Mouse (Mus musculus) hindbrain, postnatal 0 days (tissue): ENCODE data around the gene Atxn7. TPM values are rescaled to one million over a fixed set of nuclear protein-coding genes. Genes with fewer than 3 reads are reported as not detected.

Experiments used
- ATAC-seq: fragments of 200-750 bp; cut with Nextera tagmentation; 2 replicates; pipeline ENCODE4 v1.8.0; 2017; ENCODE audit warnings: mild to moderate bottlenecking, moderate TSS enrichment, moderate library complexity
- DNase-seq: peaks from one replicate; pipeline ENCODE4 v3.0.0-alpha.2; 2015; ENCODE audit warnings: low spot score
- H3K27ac ChIP-seq: fragments of 300-500 bp; sonication (generic); 2 replicates; pipeline ENCODE4 v1.5.1; 2014; ENCODE audit warnings: mild to moderate bottlenecking
- H3K27me3 ChIP-seq: fragments of 300-500 bp; sonication (generic); 2 replicates; pipeline ENCODE4 v1.6.1; 2014; ENCODE audit warnings: low read length, mixed read lengths; ENCODE audit not compliant: insufficient read depth
- H3K36me3 ChIP-seq: fragments of 300-500 bp; sonication (generic); 2 replicates; pipeline ENCODE4 v1.6.1; 2014; ENCODE audit warnings: low read length, mixed read lengths; ENCODE audit not compliant: insufficient read depth
- H3K4me1 ChIP-seq: fragments of 300-500 bp; sonication (generic); 2 replicates; pipeline ENCODE4 v1.6.1; 2014; ENCODE audit warnings: antibody characterized with exemption, low read length, mixed read lengths; ENCODE audit not compliant: insufficient read depth
- H3K4me2 ChIP-seq: fragments of 300-500 bp; sonication (generic); 2 replicates; pipeline ENCODE4 v1.6.1; 2014; ENCODE audit warnings: low read depth, mild to moderate bottlenecking, low read length, moderate library complexity, mixed read lengths
- H3K4me3 ChIP-seq: fragments of 300-500 bp; sonication (generic); 2 replicates; pipeline ENCODE4 v1.5.1; 2014; ENCODE audit warnings: low read length
- H3K9ac ChIP-seq: fragments of 300-500 bp; sonication (generic); replicated peaks from 2 replicates; pipeline ENCODE4 v1.6.1; 2014; ENCODE audit warnings: mild to moderate bottlenecking, low read length, moderate library complexity, mixed read lengths
- H3K9me3 ChIP-seq: fragments of 300-500 bp; sonication (generic); 2 replicates; pipeline ENCODE4 v1.6.1; 2016; ENCODE audit warnings: low read length, mixed read lengths
- CTCF ChIP-seq: IDR thresholded peaks from 2 replicates; pipeline ENCODE4 v1.5.1; 2016; ENCODE audit warnings: antibody characterized with exemption, control low read depth, low read depth
- WGBS: fragments of 180-500 bp; shearing (Covaris S2); extraction: QIAGEN DNeasy Blood & Tissue Kit; methylation state at CpG from one replicate; pipeline ENCODE4 v1.1.7; 2014; 5-methylcytosine and 5-hydroxymethylcytosine counted together
- polyA plus RNA-seq: library from polyadenylated mRNA; unstranded; fragments of >200 nt; fragmentation: Nextera tagmentation; extraction: Ambion mirVana; gene quantifications from 2 replicates; pipeline ENCODE4 v1.2.1, GENCODE M21; 2015
- total RNA-seq: library from RNA; depleted of rRNA; stranded (reverse); fragments of >200 nt; gene quantifications from 2 replicates; pipeline ENCODE4 v1.2.3, GENCODE M21; 2014

Gene Atxn7
- total and polyA plus RNA-seq, 2 experiments from 2014 or later: 2.9 to 11.7 TPM

DNA sequence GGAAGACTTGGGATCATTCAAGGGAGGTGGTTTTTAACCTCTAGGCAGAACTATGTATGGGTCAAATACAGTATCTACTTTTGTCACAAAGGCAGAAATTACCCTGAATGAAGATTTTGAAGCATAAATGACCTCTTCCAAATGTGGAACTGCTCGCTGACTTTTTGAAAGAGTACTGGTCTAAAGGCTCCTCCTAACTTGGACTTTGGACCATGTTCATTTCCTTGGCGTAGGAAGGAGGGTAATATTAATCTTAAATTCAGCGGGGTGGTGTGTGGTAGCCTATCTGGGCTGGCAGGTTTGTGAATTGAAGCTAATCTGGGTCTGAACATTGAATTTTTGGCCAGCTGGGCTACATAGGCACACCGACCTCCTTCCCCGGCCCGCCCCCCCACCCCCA lies 1.2 kb downstream of the Atxn7 start:
- no peaks in the 10 kb centered on the region for H3K36me3 ChIP-seq
- H3K9ac ChIP-seq: no peak overlapping the region
- H3K27ac ChIP-seq: no peak overlapping the region
- H3K4me3 ChIP-seq: no peak overlapping the region
- peaks cover 13% of the 10 kb centered on the region; the same call in 1 of the 2 replicates for H3K4me1 ChIP-seq
- no peak for TF ChIP-seq CTCF
- DNase-seq (no peak), ATAC-seq (no peak)
- WGBS: 86% methylated on average over 6 of the region's 6 CpGs
- H3K27me3 ChIP-seq: no peaks in the 10 kb centered on the region
- no peak overlapping the region for H3K4me2 ChIP-seq
- H3K9me3 ChIP-seq: no peaks in the 10 kb centered on the region

DNA sequence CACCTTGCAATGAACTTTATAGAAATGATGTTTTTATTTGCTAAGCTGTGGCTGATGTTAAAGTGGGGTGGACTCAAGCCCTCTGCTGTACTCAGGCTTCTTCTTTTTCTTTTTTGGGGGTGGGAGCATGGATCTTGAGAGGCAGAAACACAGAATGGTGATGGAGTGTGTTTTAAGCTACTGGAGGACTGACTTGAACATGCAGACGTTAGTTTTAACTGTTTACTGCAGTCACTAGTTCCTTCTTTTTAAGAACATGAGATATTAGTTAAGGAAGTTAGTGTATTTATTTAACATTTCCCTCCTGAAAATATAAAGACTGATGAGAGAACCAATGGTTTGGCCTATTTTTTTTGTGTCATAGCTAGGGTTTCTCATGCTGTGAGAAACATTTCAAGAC lies 2.3 kb downstream of the Atxn7 start:
- H3K9me3 ChIP-seq: no peaks in the 10 kb centered on the region
- H3K27me3 ChIP-seq: no peaks in the 10 kb centered on the region
- WGBS: 79% methylated on average over 1 of the region's 1 CpGs
- no peak overlapping the region for H3K4me2 ChIP-seq
- H3K27ac ChIP-seq: no peak overlapping the region
- DNase-seq (no peak), ATAC-seq (no peak)
- no peak overlapping the region for H3K4me3 ChIP-seq
- no peaks in the 10 kb centered on the region for H3K36me3 ChIP-seq
- no peak overlapping the region for H3K9ac ChIP-seq
- H3K4me1 ChIP-seq: peaks cover 13% of the 10 kb centered on the region; the same call in 1 of the 2 replicates
- TF ChIP-seq CTCF: no peak

DNA sequence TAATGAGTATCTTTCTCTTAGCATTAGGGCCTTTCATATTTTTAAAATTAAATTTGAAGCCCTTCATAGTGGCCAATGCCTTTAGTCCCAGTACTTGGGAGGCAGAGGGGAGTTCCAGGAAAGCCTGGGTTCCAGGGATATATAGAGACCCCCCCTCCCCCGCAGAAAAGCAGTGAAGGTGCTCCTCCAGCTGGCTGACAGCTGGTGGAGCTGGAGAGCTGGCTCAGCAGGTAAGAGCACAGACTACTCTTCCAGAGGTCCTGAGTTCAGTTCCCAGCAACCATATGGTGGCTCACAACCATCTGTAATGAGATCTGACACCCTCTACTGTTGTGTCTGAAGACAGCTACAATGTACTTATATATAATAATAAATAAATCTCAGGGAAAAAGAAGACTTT lies 6.4 kb downstream of the Atxn7 start:
- no peak overlapping the region for H3K4me3 ChIP-seq
- TF ChIP-seq CTCF: no peak; the same call in 1 of the 2 replicates
- WGBS: 65% methylated on average over 1 of the region's 1 CpGs
- no peaks in the 10 kb centered on the region for H3K36me3 ChIP-seq
- H3K27ac ChIP-seq: no peak overlapping the region
- H3K9me3 ChIP-seq: no peaks in the 10 kb centered on the region
- H3K9ac ChIP-seq: no peak overlapping the region
- no peaks in the 10 kb centered on the region for H3K27me3 ChIP-seq
- ATAC-seq (0 out of 2 replicates have a peak, but pooled peaks have one; percentile 43), DNase-seq (no peak)
- no peak overlapping the region for H3K4me2 ChIP-seq
- no peaks in the 10 kb centered on the region for H3K4me1 ChIP-seq

DNA sequence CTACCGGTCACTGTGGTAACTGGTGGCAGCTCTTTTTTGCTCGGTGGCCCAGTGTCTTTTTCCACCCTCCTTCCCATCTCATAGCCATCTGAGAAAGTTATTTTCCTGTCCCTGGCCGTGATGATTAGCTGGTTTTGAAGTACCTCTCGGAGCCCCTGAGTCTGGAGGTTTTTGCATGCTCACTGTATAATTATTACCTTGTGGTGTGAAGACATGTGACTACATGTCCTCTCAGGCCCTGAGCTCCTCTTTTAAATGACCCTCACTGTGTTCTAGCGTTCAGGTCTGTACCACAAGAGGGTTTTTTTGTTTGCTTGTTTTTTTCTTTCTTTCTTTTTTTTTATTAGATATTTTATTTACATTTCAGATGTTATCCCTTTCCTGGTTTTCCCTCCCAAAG lies 7.2 kb downstream of the Atxn7 start:
- no peak for ATAC-seq

DNA sequence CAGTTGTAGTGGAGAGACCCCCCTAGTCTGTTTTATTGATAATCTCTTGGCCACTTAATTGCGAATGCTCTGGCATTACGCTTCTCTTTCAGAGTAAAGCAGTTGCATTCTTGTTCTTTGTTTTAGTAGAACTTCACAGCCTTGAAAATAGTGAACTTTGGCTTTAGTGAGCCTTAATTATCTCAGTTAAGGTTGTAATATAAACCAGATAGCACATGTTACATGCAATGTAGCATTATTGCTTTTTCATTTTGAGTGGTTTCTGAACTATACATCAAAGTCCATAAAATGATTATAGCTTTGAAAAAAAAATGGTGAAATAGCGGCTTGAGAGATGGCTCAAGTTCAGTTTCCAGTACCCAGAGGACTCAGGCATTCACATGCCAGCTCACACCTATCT lies 9.3 kb downstream of the Atxn7 start:
- Histone ChIP-seq H3K4me1 (no peaks in the 10 kb centered on the region), H3K36me3 (no peaks in the 10 kb centered on the region), H3K9me3 (no peaks in the 10 kb centered on the region), H3K27ac (no peak overlapping the region), H3K9ac (no peak overlapping the region), H3K4me2 (no peak overlapping the region), H3K27me3 (no peaks in the 10 kb centered on the region), H3K4me3 (no peak overlapping the region)
- ATAC-seq: no peak
- no peak for TF ChIP-seq CTCF
- DNase-seq: no peak
- WGBS: 81% methylated on average over 3 of the region's 3 CpGs

More for the DNA sequence above, 7.2 kb downstream of the Atxn7 start:
- Histone ChIP-seq H3K4me2 (no peak overlapping the region), H3K4me1 (no peaks in the 10 kb centered on the region), H3K9ac (no peak overlapping the region), H3K9me3 (no peaks in the 10 kb centered on the region), H3K4me3 (no peak overlapping the region), H3K27me3 (no peaks in the 10 kb centered on the region), H3K36me3 (no peaks in the 10 kb centered on the region), H3K27ac (no peak overlapping the region)
- DNase-seq: no peak
- 85% methylated on average over 5 of the region's 5 CpGs for WGBS
- TF ChIP-seq CTCF: no peak

DNA sequence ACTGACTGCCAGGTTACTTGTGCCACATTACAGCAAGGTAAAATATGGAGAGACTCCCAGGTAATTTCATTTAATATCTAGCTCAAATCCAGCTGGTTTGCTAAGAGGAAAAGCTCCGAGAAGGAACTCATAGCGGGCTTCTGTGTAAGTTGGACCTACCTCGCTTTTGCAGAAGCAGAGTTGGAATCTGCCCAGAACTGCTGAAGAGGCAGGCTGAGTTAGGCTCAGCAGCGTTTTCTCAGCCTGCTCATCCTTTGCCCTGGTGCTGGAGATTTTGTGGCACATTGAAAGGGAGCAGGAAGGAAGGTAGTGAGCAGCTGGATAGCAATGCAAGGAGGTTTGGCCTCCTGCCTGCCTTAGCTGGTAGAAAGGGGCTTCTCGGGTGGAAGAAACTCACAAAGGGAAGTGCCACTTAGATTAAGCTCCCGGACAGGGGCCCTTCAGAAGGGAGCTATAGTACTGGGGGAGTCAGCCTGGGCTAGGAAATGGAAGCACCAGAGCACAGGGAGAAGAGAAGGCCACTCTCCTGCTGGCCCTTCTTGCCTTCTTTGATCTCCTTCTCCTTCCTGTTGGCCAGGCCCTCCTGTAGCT lies 10.5 kb downstream of the Atxn7 start:
- no peaks in the 10 kb centered on the region for H3K4me1 ChIP-seq
- no peaks in the 10 kb centered on the region for H3K9me3 ChIP-seq
- no peaks in the 10 kb centered on the region for H3K36me3 ChIP-seq
- no peak overlapping the region for H3K9ac ChIP-seq
- no peak overlapping the region for H3K4me2 ChIP-seq
- H3K27ac ChIP-seq: 0 out of 2 replicates have a peak overlapping the region, but pooled peaks have one; percentile 32
- no peak for ATAC-seq
- no peak overlapping the region for H3K4me3 ChIP-seq
- WGBS: 35% methylated on average over 6 of the region's 6 CpGs
- no peak for TF ChIP-seq CTCF
- no peaks in the 10 kb centered on the region for H3K27me3 ChIP-seq
- peak; percentile 7 for DNase-seq

DNA sequence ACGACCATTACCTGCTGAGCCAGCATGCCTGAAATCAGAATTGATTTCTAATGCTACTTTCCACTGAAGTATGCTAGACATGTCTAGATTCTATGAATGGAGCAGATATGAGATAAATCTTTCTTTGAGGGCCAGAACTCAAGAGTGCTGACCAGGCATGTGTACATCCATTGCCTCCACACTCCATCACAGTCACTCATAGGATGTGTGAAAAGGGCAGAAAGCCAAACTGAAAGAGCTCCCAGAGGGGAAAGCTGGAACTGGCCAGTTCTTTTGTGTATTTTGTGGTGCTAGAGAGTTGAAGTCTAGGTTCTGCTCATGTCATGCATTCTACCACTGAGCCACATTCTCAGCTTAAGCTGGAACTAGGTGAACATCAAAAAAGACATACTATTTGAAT lies 16.3 kb downstream of the Atxn7 start:
- no peak for TF ChIP-seq CTCF
- Histone ChIP-seq H3K27me3 (no peaks in the 10 kb centered on the region), H3K9ac (no peak overlapping the region), H3K27ac (no peak overlapping the region), H3K9me3 (no peaks in the 10 kb centered on the region), H3K4me2 (no peak overlapping the region), H3K4me1 (no peaks in the 10 kb centered on the region), H3K36me3 (no peaks in the 10 kb centered on the region), H3K4me3 (no peak overlapping the region)
- WGBS: 71% methylated on average over 1 of the region's 1 CpGs
- ATAC-seq: no peak; the same call in 1 of the 2 replicates
- DNase-seq: no peak
